27 mouse cellular contexts compared by ENCODE assay signal in the genomic region with DNA sequence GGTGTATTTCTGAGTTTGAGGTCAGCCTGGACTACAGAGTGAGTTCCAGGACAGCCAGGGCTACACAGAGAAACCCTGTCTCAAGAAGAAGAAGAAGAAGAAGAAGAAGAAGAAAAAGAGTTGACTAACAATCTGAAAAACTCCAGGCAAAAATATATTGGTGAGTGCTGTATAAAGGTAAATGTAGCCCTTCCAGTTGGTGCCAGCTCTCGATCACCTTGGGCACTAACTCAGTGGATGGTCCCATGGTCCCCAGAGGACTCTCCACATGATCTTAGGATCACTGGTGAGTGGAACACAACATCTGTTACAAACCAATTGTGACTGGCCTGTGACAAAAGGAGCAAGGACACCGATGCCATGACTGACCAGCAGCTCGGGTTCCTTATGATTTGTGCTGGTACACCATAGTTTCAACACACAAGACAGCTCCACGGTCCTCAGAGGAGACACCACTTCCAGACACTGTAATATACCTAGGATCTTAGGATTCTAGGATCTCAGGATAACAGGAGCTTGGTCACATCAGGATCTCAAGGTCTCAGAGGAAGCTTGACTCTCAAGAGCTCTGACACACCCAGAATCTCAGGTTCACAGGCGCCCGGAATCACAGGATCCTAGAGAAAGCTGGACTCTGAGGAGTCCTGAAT. TPM values are rescaled to one million over a fixed set of nuclear protein-coding genes. Genes with fewer than 3 reads are reported as not detected.
A peak's percentile ranks its signal among the peaks of the same experiment; 100 is the strongest.
DNase-seq lines count a peak whose midpoint lies in the region; ATAC-seq lines count a peak whose summit lies in the region.
"Not testable (repeated sequence)": the region's sequence is repeated elsewhere in the genome, so short reads cannot be mapped to it uniquely, and the experiment has no call there.
"Had no signal": no experiment of that assay in that cellular context is flagged by ENCODE, and none has a peak within 500 bp of the region (broad histone marks: within the 10 kb centered on the region; RNA-seq: fewer than 3 reads in every experiment).

No protein-coding gene starts in this region.

- peak; percentile 56; the same call in 1 of the 2 replicates for ATAC-seq in forebrain, embryonic 11.5 days (replicated peaks; ENCODE audit: low FRiP score)
- ATAC-seq in heart, embryonic 14.5 days (ENCODE audit: insufficient number of reproducible peaks, insufficient read depth, low FRiP score, low read depth): peak; percentile 31; the same call in 1 of the 2 replicates
- ATAC-seq in limb, embryonic 11.5 days (ENCODE audit: insufficient number of reproducible peaks, low FRiP score, low TSS enrichment, low read depth); neural tube, embryonic 11.5 days (ENCODE audit: insufficient read depth, low FRiP score, low TSS enrichment): not testable (repeated sequence)
- ATAC-seq in megakaryocyte, adult 5-6 weeks (ENCODE audit: poor library complexity, severe bottlenecking): 0 out of 2 replicates have a peak, but pooled peaks have one; percentile 47
- 0 out of 2 replicates have a peak, but pooled peaks have one; percentile 36 for ATAC-seq in midbrain, embryonic 14.5 days (ENCODE audit: low FRiP score, low TSS enrichment)

- peak; percentile 0 for DNase-seq in ZHBTc4 (ENCODE audit: low read depth, low spot score)
- not testable (repeated sequence) for DNase-seq in forebrain, embryonic 11.5 days (ENCODE audit: low spot score); midbrain, embryonic 14.5 days
- peak; percentile 10 for DNase-seq in limb, embryonic 11.5 days (ENCODE audit: low spot score)
- DNase-seq in neural tube, embryonic 11.5 days (ENCODE audit: low spot score): peak; percentile 2

- H3K36me3 ChIP-seq in forebrain, embryonic 11.5 days (ENCODE audit: control insufficient read depth, insufficient read depth, low read length); heart, embryonic 14.5 days (ENCODE audit: control insufficient read depth, insufficient read depth, low read length); limb, embryonic 11.5 days (ENCODE audit: control insufficient read depth, insufficient read depth, low read length); midbrain, embryonic 14.5 days (ENCODE audit: control insufficient read depth, insufficient read depth, low read length); neural tube, embryonic 11.5 days (ENCODE audit: control insufficient read depth, insufficient read depth, low read length): not testable (repeated sequence)

- not testable (repeated sequence) for H3K27ac ChIP-seq in forebrain, embryonic 11.5 days (ENCODE audit: low read depth, low read length); heart, embryonic 14.5 days (replicated peaks in 1 of 2; ENCODE audit: control insufficient read depth in 1 of 2, insufficient read depth in 1 of 2, low read depth in 2 of 2, low read length in 2 of 2); limb, embryonic 11.5 days (replicated peaks; ENCODE audit: low read depth, low read length); midbrain, embryonic 14.5 days (replicated peaks; ENCODE audit: low read depth, low read length); neural tube, embryonic 11.5 days (ENCODE audit: low read depth, low read length)

- not testable (repeated sequence) for H3K4me3 ChIP-seq in forebrain, embryonic 11.5 days (ENCODE audit: low read depth, low read length); heart, embryonic 14.5 days (ENCODE audit: control insufficient read depth in 1 of 2, insufficient read depth in 1 of 2, low read depth in 1 of 2, low read length in 2 of 2); limb, embryonic 11.5 days (ENCODE audit: low read depth, low read length); midbrain, embryonic 14.5 days (replicated peaks; ENCODE audit: low read depth, low read length); neural tube, embryonic 11.5 days (ENCODE audit: low read depth, low read length)

- not testable (repeated sequence) for H3K27me3 ChIP-seq in forebrain, embryonic 11.5 days (ENCODE audit: control insufficient read depth, insufficient read depth, low read length); heart, embryonic 14.5 days (ENCODE audit: control insufficient read depth, insufficient read depth, low read length); limb, embryonic 11.5 days (ENCODE audit: control insufficient read depth, insufficient read depth, low read length); midbrain, embryonic 14.5 days (ENCODE audit: control insufficient read depth, insufficient read depth, low read length); neural tube, embryonic 11.5 days (ENCODE audit: control insufficient read depth, insufficient read depth, low read length)

- not testable (repeated sequence) for H3K4me1 ChIP-seq in forebrain, embryonic 11.5 days (replicated peaks; ENCODE audit: control insufficient read depth, insufficient read depth, low read length); heart, embryonic 14.5 days (ENCODE audit: control insufficient read depth in 2 of 2, insufficient read depth in 2 of 2, low read length in 2 of 2); limb, embryonic 11.5 days (ENCODE audit: control insufficient read depth, insufficient read depth, low read length); midbrain, embryonic 14.5 days (ENCODE audit: control insufficient read depth, insufficient read depth, low read length); neural tube, embryonic 11.5 days (ENCODE audit: control insufficient read depth, insufficient read depth, low read length)

- 83% methylated on average over 6 of the region's 6 CpGs for WGBS in forebrain, embryonic 11.5 days
- WGBS in heart, embryonic 14.5 days: 69% methylated on average over 6 of the region's 6 CpGs
- WGBS in limb, embryonic 11.5 days: 83% methylated on average over 6 of the region's 6 CpGs
- 79% methylated on average over 6 of the region's 6 CpGs for WGBS in midbrain, embryonic 14.5 days
- WGBS in neural tube, embryonic 11.5 days: 78% methylated on average over 6 of the region's 6 CpGs

- not testable (repeated sequence) for H3K9ac ChIP-seq in forebrain, embryonic 11.5 days (ENCODE audit: low read length); heart, embryonic 14.5 days (ENCODE audit: low read length); limb, embryonic 11.5 days (ENCODE audit: low read length); midbrain, embryonic 14.5 days (replicated peaks; ENCODE audit: low read length); neural tube, embryonic 11.5 days (ENCODE audit: low read length)

- H3K4me2 ChIP-seq in forebrain, embryonic 11.5 days (ENCODE audit: low read depth, low read length, severe bottlenecking); heart, embryonic 14.5 days (ENCODE audit: low read length); limb, embryonic 11.5 days (ENCODE audit: low read depth, severe bottlenecking); midbrain, embryonic 14.5 days (ENCODE audit: low read length); neural tube, embryonic 11.5 days (ENCODE audit: low read depth): not testable (repeated sequence)

- H3K9me3 ChIP-seq in forebrain, embryonic 11.5 days (ENCODE audit: control insufficient read depth, low read length); heart, embryonic 14.5 days (ENCODE audit: control insufficient read depth, low read length); limb, embryonic 11.5 days (ENCODE audit: control insufficient read depth, low read length); midbrain, embryonic 14.5 days (ENCODE audit: control insufficient read depth, low read length); neural tube, embryonic 11.5 days (ENCODE audit: control insufficient read depth, low read length): not testable (repeated sequence)

RNA-seq across cellular contexts. Expression of a gene that starts 30.3 kb away (rescaled TPM):
- polyA plus RNA-seq in forebrain, embryonic 11.5 days (2014; fragmentation: Nextera tagmentation; extraction: Ambion mirVana): 0.44 TPM in 1 of 2 replicates, not detected in the other
- 1.2 TPM in 1 of 2 replicates, not detected in the other for polyA plus RNA-seq in heart, embryonic 14.5 days (2014; fragmentation: Nextera tagmentation; extraction: Ambion mirVana)
- 0.68 TPM in 1 of 2 replicates, not detected in the other for polyA plus RNA-seq in limb, embryonic 11.5 days (2014; fragmentation: Nextera tagmentation; extraction: Ambion mirVana)
- not detected in 2 replicates for total RNA-seq in megakaryocyte, adult 5-6 weeks (2015)
- not detected in 2 replicates for total RNA-seq in megakaryocyte, adult 5-6 weeks (2017)
- polyA plus RNA-seq in midbrain, embryonic 14.5 days (2014; fragmentation: Nextera tagmentation; extraction: Ambion mirVana): not detected in 2 replicates
- not detected in 2 replicates for polyA plus RNA-seq in neural tube, embryonic 11.5 days (2014; fragmentation: Nextera tagmentation; extraction: Ambion mirVana)
- total RNA-seq: adrenal gland, adult 2 months; adrenal gland, postnatal 14 days; adrenal gland, postnatal 4 days; common myeloid progenitor, adult 5-6 weeks; gastrocnemius, adult 8-10 months; gastrocnemius, postnatal 25 days; heart, adult 18-20 months; heart, postnatal 25 days; hematopoietic stem cell, adult 5-6 weeks; hindbrain, postnatal 0 days; MEL had no signal
- polyA plus RNA-seq: adrenal gland, adult 2 months; CD4-positive, CD25-positive, alpha-beta regulatory T cell, adult 4 months; embryonic facial prominence, embryonic 12.5 days; forebrain, embryonic 10.5 days; forebrain, embryonic 15.5 days; gonadal fat pad, adult 2 months; heart, embryonic 13.5 days; hindbrain, embryonic 13.5 days; hindbrain, postnatal 0 days; inflammation-experienced regulatory T-cells, adult 6 months; intestine, embryonic 16.5 days had no signal
